8 mouse cellular contexts compared by ENCODE assay signal in the genomic region with DNA sequence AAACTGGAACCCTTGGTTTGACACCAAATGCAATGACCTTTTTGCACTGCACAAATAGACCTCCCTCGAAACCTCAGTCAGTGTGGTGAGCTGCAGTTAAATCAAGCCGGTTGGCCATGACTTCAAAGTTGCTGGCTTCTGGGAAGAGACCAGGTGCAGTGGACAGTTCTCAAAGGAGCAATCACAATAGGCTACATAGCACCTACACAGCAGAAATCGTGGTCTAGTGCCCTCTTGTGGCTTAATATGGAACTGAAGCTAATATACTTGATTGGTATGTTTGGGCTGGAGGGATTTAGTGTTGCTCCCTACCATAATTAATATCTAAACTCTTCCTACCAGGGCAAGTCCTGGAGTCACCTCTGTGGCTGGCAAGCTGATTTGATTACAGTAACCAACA.
DNase-seq lines count a peak whose midpoint lies in the region; ATAC-seq and TF ChIP-seq lines count a peak whose summit lies in the region.

No protein-coding gene starts in this region.

- H3K27me3 ChIP-seq in kidney, embryonic 15.5 days = peaks cover 9% of the 10 kb centered on the region; the same call in 1 of the 2 replicates
- H3K27me3 ChIP-seq in E14TG2a.4 (ENCODE audit: insufficient read depth, low read length) = peaks cover 35% of the 10 kb centered on the region

- peak; percentile 90 for TF ChIP-seq CTCF in E14TG2a.4 (conservative IDR thresholded peaks at IDR 0.05; ENCODE audit: low read length)

- no peak for DNase-seq in kidney, postnatal 14 days
- DNase-seq in ZHBTc4 (ENCODE audit: low read depth, low spot score) = peak; percentile 63
- peak; percentile 20 to 27 for DNase-seq in kidney, postnatal 36 days
- DNase-seq in spleen, postnatal 14 days (ENCODE audit: low spot score in 2 of 2) = no peak
- DNase-seq in Muller cell, postnatal 12 days (ENCODE audit: inconsistent ontology term) = no peak
- DNase-seq in frontal cortex, postnatal 36 days (ENCODE audit: low spot score in 2 of 2) = no peak

- peaks cover 12% of the 10 kb centered on the region for H3K4me1 ChIP-seq in kidney, embryonic 15.5 days
- 0 out of 2 replicates have a peak, but pooled peaks cover 5% of the 10 kb centered on the region for H3K4me1 ChIP-seq in E14TG2a.4 (replicated peaks; ENCODE audit: low read depth, low read length)

- H3K9me3 ChIP-seq in kidney, embryonic 15.5 days (replicated peaks) = no peaks in the 10 kb centered on the region
- H3K9me3 ChIP-seq in E14TG2a.4 (ENCODE audit: low read length) = no peaks in the 10 kb centered on the region

- H3K27ac ChIP-seq in kidney, embryonic 15.5 days = no peak overlapping the region

- no peak overlapping the region for H3K4me3 ChIP-seq in kidney, embryonic 15.5 days (replicated peaks)
- H3K4me3 ChIP-seq in E14TG2a.4 (replicated peaks; ENCODE audit: low read length) = no peak overlapping the region

- ATAC-seq in kidney, embryonic 15.5 days (replicated peaks; ENCODE audit: low FRiP score) = peak; percentile 43; the same call in 1 of the 2 replicates

- WGBS in kidney, embryonic 15.5 days = 33% methylated on average over 3 of the region's 3 CpGs

- no peak overlapping the region for H3K4me2 ChIP-seq in kidney, embryonic 15.5 days

- H3K36me3 ChIP-seq in kidney, embryonic 15.5 days = no peaks in the 10 kb centered on the region
- no peaks in the 10 kb centered on the region for H3K36me3 ChIP-seq in E14TG2a.4 (ENCODE audit: insufficient read depth, low read length)

- no peak overlapping the region for H3K9ac ChIP-seq in kidney, embryonic 15.5 days

Comparison
In these comparisons a context has a peak if more than half of its experiments do, and no peak if none do; other contexts are left out.
1. DNase-seq: peak in ZHBTc4 (single experiment) and kidney, postnatal 36 days (2 of 2); none in kidney, postnatal 14 days (single experiment), spleen, postnatal 14 days (0 of 2), Muller cell, postnatal 12 days (single experiment) and frontal cortex, postnatal 36 days (0 of 2).